Mouse (Mus musculus) heart, embryonic 13.5 days (tissue): Measurements from ENCODE around the gene Ip6k1. TPM values are rescaled to one million over a fixed set of nuclear protein-coding genes. Genes with fewer than 3 reads are reported as not detected.
"Not testable (repeated sequence)": the region's sequence is repeated elsewhere in the genome, so short reads cannot be mapped to it uniquely, and the experiment has no call there.

Experiments
- ATAC-seq: fragments of 200-750 bp; cut with Nextera tagmentation; 2 replicates; pipeline ENCODE4 v1.8.0; 2017; ENCODE audit warnings: moderate TSS enrichment; ENCODE audit not compliant: insufficient number of reproducible peaks, low FRiP score, low TSS enrichment; ENCODE audit errors: extremely low read depth
- H3K27ac ChIP-seq: fragments of 300-500 bp; sonication (generic); replicated peaks from 2 replicates; pipeline ENCODE4 v1.5.1; 2015; ENCODE audit warnings: moderate library complexity, mild to moderate bottlenecking, inconsistent platforms
- H3K27me3 ChIP-seq: fragments of 300-500 bp; sonication (generic); replicated peaks from 2 replicates; pipeline ENCODE4 v1.6.1; 2015; ENCODE audit warnings: mild to moderate bottlenecking, inconsistent platforms
- H3K36me3 ChIP-seq: fragments of 300-500 bp; sonication (generic); 2 replicates; pipeline ENCODE4 v1.6.1; 2015; ENCODE audit warnings: mild to moderate bottlenecking, inconsistent platforms
- H3K4me1 ChIP-seq: fragments of 300-500 bp; sonication (generic); 2 replicates; pipeline ENCODE4 v1.6.1; 2015; ENCODE audit warnings: inconsistent platforms
- H3K4me2 ChIP-seq: fragments of 300-500 bp; sonication (generic); 2 replicates; pipeline ENCODE4 v1.6.1; 2015; ENCODE audit warnings: inconsistent platforms, mild to moderate bottlenecking, moderate library complexity
- H3K4me3 ChIP-seq: fragments of 300-500 bp; sonication (generic); 2 replicates; pipeline ENCODE4 v1.5.1; 2015; ENCODE audit warnings: moderate library complexity, mild to moderate bottlenecking, inconsistent platforms
- H3K9ac ChIP-seq: fragments of 300-500 bp; sonication (generic); 2 replicates; pipeline ENCODE4 v1.6.1; 2015; ENCODE audit warnings: inconsistent platforms, mild to moderate bottlenecking, moderate library complexity
- H3K9me3 ChIP-seq: fragments of 300-500 bp; sonication (generic); 2 replicates; pipeline ENCODE4 v1.6.1; 2016; ENCODE audit warnings: inconsistent platforms
- WGBS: fragments of 180-500 bp; shearing (Covaris S2); methylation state at CpG from one replicate; pipeline ENCODE4 v1.1.7; 2015; ENCODE audit warnings: mixed read lengths; 5-methylcytosine and 5-hydroxymethylcytosine counted together
- polyA plus RNA-seq: library from polyadenylated mRNA; unstranded; fragments of >200 nt; fragmentation: Nextera tagmentation; extraction: Ambion mirVana; gene quantifications from 2 replicates; pipeline ENCODE4 v1.2.1, GENCODE M21; 2015

The Ip6k1 gene
- polyA plus RNA-seq, 1 experiment from 2014 or later, result 37.0 TPM

- Histone ChIP-seq H3K36me3 (no peaks in the 10 kb centered on the region), H3K9ac (peak overlapping the region; percentile 99), H3K4me2 (peak overlapping the region; percentile 88), H3K27ac (peak overlapping the region; percentile 97), H3K4me3 (peak overlapping the region; percentile 99), H3K9me3 (no peaks in the 10 kb centered on the region), H3K4me1 (peaks cover 31% of the 10 kb centered on the region), H3K27me3 (no peaks in the 10 kb centered on the region)
- WGBS, result under 1% methylated on average over 50 of the region's 50 CpGs
- no peak for ATAC-seq
Measured at GRCm38 (mm10) chr9:108002778-108003530, 653 bp downstream of the Ip6k1 start.

GRCm38 (mm10) chr9:108003531-108003890 lies 1.2 kb downstream of the Ip6k1 start:
- Histone ChIP-seq H3K4me2 (peak overlapping the region; percentile 88), H3K9ac (peak overlapping the region; percentile 99), H3K27me3 (no peaks in the 10 kb centered on the region), H3K27ac (peak overlapping the region; percentile 97), H3K4me3 (peak overlapping the region; percentile 99), H3K4me1 (peaks cover 37% of the 10 kb centered on the region), H3K36me3 (no peaks in the 10 kb centered on the region), H3K9me3 (no peaks in the 10 kb centered on the region)
- ATAC-seq, result no peak
- WGBS, result 24% methylated on average over 8 of the region's 8 CpGs

GRCm38 (mm10) chr9:108008041-108008440 lies 5.7 kb downstream of the Ip6k1 start:
- ATAC-seq, result no peak
- Histone ChIP-seq H3K27me3 (no peaks in the 10 kb centered on the region), H3K9me3 (no peaks in the 10 kb centered on the region), H3K9ac (no peak overlapping the region), H3K27ac (no peak overlapping the region), H3K36me3 (peaks cover 12% of the 10 kb centered on the region), H3K4me3 (no peak overlapping the region), H3K4me1 (peaks cover 36% of the 10 kb centered on the region), H3K4me2 (no peak overlapping the region)
- 78% methylated on average over 5 of the region's 5 CpGs for WGBS

GRCm38 (mm10) chr9:108010385-108010784 lies 8.1 kb downstream of the Ip6k1 start:
- H3K27me3 ChIP-seq, result no peaks in the 10 kb centered on the region
- no peaks in the 10 kb centered on the region for H3K9me3 ChIP-seq
- no peak overlapping the region for H3K4me3 ChIP-seq
- no peak overlapping the region for H3K4me2 ChIP-seq
- peaks cover 19% of the 10 kb centered on the region for H3K4me1 ChIP-seq
- no peak; the same call in 1 of the 2 replicates for ATAC-seq
- no peak overlapping the region for H3K27ac ChIP-seq
- peaks cover 23% of the 10 kb centered on the region for H3K36me3 ChIP-seq
- no peak overlapping the region for H3K9ac ChIP-seq

- H3K4me1 ChIP-seq, H3K9ac ChIP-seq, H3K27me3 ChIP-seq, H3K4me3 ChIP-seq, H3K27ac ChIP-seq, H3K9me3 ChIP-seq, H3K4me2 ChIP-seq, ATAC-seq: not testable (repeated sequence)
- WGBS, result 92% methylated on average over 2 of the region's 2 CpGs
- H3K36me3 ChIP-seq, result peaks cover 34% of the 10 kb centered on the region
Measured at GRCm38 (mm10) chr9:108013577-108013976, 11.3 kb downstream of the Ip6k1 start.

- Histone ChIP-seq H3K27ac (no peak overlapping the region), H3K27me3 (no peaks in the 10 kb centered on the region), H3K9ac (no peak overlapping the region), H3K36me3 (peaks cover 31% of the 10 kb centered on the region), H3K9me3 (no peaks in the 10 kb centered on the region), H3K4me3 (no peak overlapping the region), H3K4me1 (peaks cover 28% of the 10 kb centered on the region), H3K4me2 (no peak overlapping the region)
- WGBS, result 74% methylated on average over 3 of the region's 3 CpGs
- no peak for ATAC-seq
Measured at GRCm38 (mm10) chr9:108017127-108017526, 14.8 kb downstream of the Ip6k1 start.

- ATAC-seq, result no peak
- H3K9ac ChIP-seq, result no peak overlapping the region; the same call in 1 of the 2 replicates
- H3K27ac ChIP-seq, result peak overlapping the region; percentile 71
- H3K4me2 ChIP-seq, result peak overlapping the region; percentile 52
- 83% methylated on average over 1 of the region's 1 CpGs for WGBS
- no peaks in the 10 kb centered on the region for H3K9me3 ChIP-seq
- H3K36me3 ChIP-seq, result peaks cover 29% of the 10 kb centered on the region
- H3K4me1 ChIP-seq, result peaks cover 26% of the 10 kb centered on the region
- H3K27me3 ChIP-seq, result no peaks in the 10 kb centered on the region
- no peak overlapping the region for H3K4me3 ChIP-seq
Measured at GRCm38 (mm10) chr9:108020741-108021140, 18.4 kb downstream of the Ip6k1 start.

GRCm38 (mm10) chr9:108023216-108023615 lies 20.9 kb downstream of the Ip6k1 start:
- no peak overlapping the region for H3K27ac ChIP-seq
- H3K9me3 ChIP-seq, result peaks cover 5% of the 10 kb centered on the region; the same call in 1 of the 2 replicates
- WGBS, result 89% methylated on average over 3 of the region's 3 CpGs
- no peak overlapping the region for H3K4me2 ChIP-seq
- H3K4me3 ChIP-seq, result no peak overlapping the region
- peaks cover 46% of the 10 kb centered on the region for H3K36me3 ChIP-seq
- no peak overlapping the region for H3K9ac ChIP-seq
- no peaks in the 10 kb centered on the region for H3K27me3 ChIP-seq
- ATAC-seq, result no peak
- H3K4me1 ChIP-seq, result peaks cover 26% of the 10 kb centered on the region

GRCm38 (mm10) chr9:108026584-108026983 lies 24.3 kb downstream of the Ip6k1 start:
- H3K27ac ChIP-seq, result no peak overlapping the region
- H3K4me2 ChIP-seq, result no peak overlapping the region
- no peaks in the 10 kb centered on the region for H3K27me3 ChIP-seq
- H3K36me3 ChIP-seq, result peaks cover 58% of the 10 kb centered on the region
- no peak for ATAC-seq
- peaks cover 5% of the 10 kb centered on the region; the same call in 1 of the 2 replicates for H3K9me3 ChIP-seq
- 88% methylated on average over 3 of the region's 3 CpGs for WGBS
- no peak overlapping the region for H3K9ac ChIP-seq
- peaks cover 7% of the 10 kb centered on the region for H3K4me1 ChIP-seq
- no peak overlapping the region for H3K4me3 ChIP-seq

GRCm38 (mm10) chr9:108027867-108028266 lies 25.6 kb downstream of the Ip6k1 start:
- Histone ChIP-seq H3K4me1 (no peaks in the 10 kb centered on the region), H3K4me3 (no peak overlapping the region), H3K9me3 (peaks cover 5% of the 10 kb centered on the region; the same call in 1 of the 2 replicates), H3K36me3 (peaks cover 70% of the 10 kb centered on the region), H3K27me3 (no peaks in the 10 kb centered on the region), H3K27ac (no peak overlapping the region), H3K9ac (no peak overlapping the region), H3K4me2 (no peak overlapping the region)
- WGBS, result 96% methylated on average over 3 of the region's 3 CpGs
- no peak for ATAC-seq

- 86% methylated on average over 5 of the region's 5 CpGs for WGBS
- Histone ChIP-seq H3K36me3 (peaks cover 63% of the 10 kb centered on the region), H3K27ac (no peak overlapping the region), H3K4me1 (no peaks in the 10 kb centered on the region), H3K9ac (no peak overlapping the region), H3K4me2 (no peak overlapping the region), H3K4me3 (no peak overlapping the region), H3K27me3 (no peaks in the 10 kb centered on the region), H3K9me3 (peaks cover 4% of the 10 kb centered on the region; the same call in 1 of the 2 replicates)
- no peak for ATAC-seq
Measured at GRCm38 (mm10) chr9:108032126-108032525, 29.8 kb downstream of the Ip6k1 start.
